Mouse (Mus musculus) heart, adult 2 months (tissue): ENCODE data around the gene Thbs4.

ENCODE experiments used
- CTCF ChIP-seq: fragments of 200-600 bp; IDR thresholded peaks from 2 replicates; pipeline ENCODE4 v1.8.1; 2022; ENCODE audit warnings: antibody characterized with exemption, mild to moderate bottlenecking, moderate library complexity
- POLR2A ChIP-seq: fragments of 200-500 bp; IDR thresholded peaks from 2 replicates; pipeline ENCODE4 v1.6.1; 2011; ENCODE audit warnings: mild to moderate bottlenecking, low read depth, low read length, control low read depth; ENCODE audit not compliant: insufficient read depth

- TF ChIP-seq POLR2A (no peak), CTCF (no peak)
Observed at GRCm38 (mm10) chr13:92778642-92779041, 16.0 kb downstream of the Thbs4 start.
